Mouse (Mus musculus) heart, adult 2 months (tissue): ENCODE data around the gene Ces2c. TPM values are rescaled to one million over a fixed set of nuclear protein-coding genes. Genes with fewer than 3 reads are reported as not detected.
A peak's percentile ranks its signal among the peaks of the same experiment; 100 is the strongest.

Experiments
- DNase-seq, 2 experiments: peaks; one replicate each; pipeline ENCODE4 v3.0.0; 2021
- H3K27ac ChIP-seq: fragments of 200-600 bp; 2 replicates; pipeline ENCODE4 v1.8.1; 2022
- H3K27me3 ChIP-seq: fragments of 200-500 bp; 2 replicates; pipeline ENCODE4 v1.6.1; 2012; ENCODE audit warnings: mild to moderate bottlenecking, low read length, inconsistent platforms, mixed read lengths; ENCODE audit not compliant: control insufficient read depth, insufficient read depth
- H3K36me3 ChIP-seq: fragments of 200-500 bp; 2 replicates; pipeline ENCODE4 v1.6.1; 2012; ENCODE audit warnings: low read length, inconsistent platforms; ENCODE audit not compliant: control insufficient read depth, insufficient read depth
- H3K4me1 ChIP-seq: fragments of 200-500 bp; 2 replicates; pipeline ENCODE4 v1.6.1; 2011; ENCODE audit warnings: low read length; ENCODE audit not compliant: control insufficient read depth, insufficient read depth
- H3K4me3 ChIP-seq: fragments of 200-600 bp; 2 replicates; pipeline ENCODE4 v1.8.1; 2022
- H3K79me2 ChIP-seq: fragments of 200-500 bp; replicated peaks from 2 replicates; pipeline ENCODE4 v1.6.1; 2012; ENCODE audit warnings: mild to moderate bottlenecking, inconsistent platforms, low read length, moderate library complexity, mixed read lengths; ENCODE audit not compliant: control insufficient read depth, insufficient read depth
- H3K9ac ChIP-seq: fragments of 200-500 bp; 2 replicates; pipeline ENCODE4 v1.6.1; 2012; ENCODE audit warnings: low read depth, mild to moderate bottlenecking, control low read depth, inconsistent platforms, low read length, mixed read lengths
- CTCF ChIP-seq: fragments of 200-600 bp; IDR thresholded peaks from 2 replicates; pipeline ENCODE4 v1.8.1; 2022; ENCODE audit warnings: antibody characterized with exemption, mild to moderate bottlenecking, moderate library complexity
- POLR2A ChIP-seq: fragments of 200-500 bp; IDR thresholded peaks from 2 replicates; pipeline ENCODE4 v1.6.1; 2011; ENCODE audit warnings: mild to moderate bottlenecking, low read depth, low read length, control low read depth; ENCODE audit not compliant: insufficient read depth
- WGBS: fragments of 180-500 bp; shearing (Covaris S2); methylation state at CpG from one replicate; pipeline ENCODE4 v1.1.7; 2018; 5-methylcytosine and 5-hydroxymethylcytosine counted together
- intact Hi-C: fragments of 180-260 bp; cut with DNase I; formaldehyde crosslinking; loops from one replicate; pipeline ENCODE4 v1.15.1; 2025
- polyA plus RNA-seq: library from polyadenylated mRNA; depleted of rRNA; stranded (reverse); fragments of >200 nt; gene quantifications from 2 replicates; pipeline ENCODE4 v1.2.3, GENCODE M21; 2012; rRNA removed
- total RNA-seq, 2 experiments: library from RNA; stranded (reverse); gene quantifications; 2 replicates each; pipeline ENCODE4 v1.2.3; 2021

The Ces2c gene
- total and polyA plus RNA-seq, 3 experiments = not detected

DNA sequence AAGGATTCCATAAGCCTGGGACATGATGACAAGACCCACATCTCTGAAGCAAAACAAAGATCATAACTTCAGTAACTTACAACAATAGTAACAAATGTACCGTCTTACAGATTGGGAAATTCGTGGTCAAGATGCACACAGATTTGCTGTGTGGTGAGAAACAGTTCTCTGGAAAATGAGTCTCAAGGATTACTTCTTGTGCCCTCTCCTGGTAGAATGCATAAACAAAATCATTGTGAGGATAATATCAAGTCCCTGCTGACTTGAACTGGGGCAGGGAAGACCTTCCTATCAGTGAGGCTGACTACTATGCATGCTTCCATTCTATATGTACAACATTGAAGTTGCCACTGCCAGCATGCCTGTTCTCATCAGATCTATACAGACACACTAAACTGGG is 54.9 kb downstream of the Ces2c start:
- no peaks in the 10 kb centered on the region for H3K27me3 ChIP-seq
- 68% methylated on average over 2 of the region's 2 CpGs for WGBS
- no peak overlapping the region for H3K4me3 ChIP-seq
- TF ChIP-seq POLR2A (no peak), CTCF (peak; percentile 30)
- H3K4me1 ChIP-seq = no peaks in the 10 kb centered on the region
- no peak for DNase-seq
- H3K36me3 ChIP-seq = no peaks in the 10 kb centered on the region
- H3K9ac ChIP-seq = no peak overlapping the region
- H3K27ac ChIP-seq = no peak overlapping the region
- no peaks in the 10 kb centered on the region for H3K79me2 ChIP-seq
- intact Hi-C loops = loop anchor here (5.0 kb wide), 1 partner anchor 244 kb away; no protein-coding TSS in a partner anchor

Other genes with a start within 250 kb of the Ces2c start
- 1 to 10 TPM; 3.3 to 4.3 TPM for gene Cdh16, start 222.7 kb upstream of the Ces2c start, total RNA-seq
- gene Cdh16, start 222.7 kb upstream of the Ces2c start, polyA plus RNA-seq = 7.1 and 11.0 TPM in 2 replicates
- gene Rrad, start 215.7 kb upstream of the Ces2c start, total RNA-seq = 100 to 1,000 TPM; 123 to 414 TPM
- gene Rrad, start 215.7 kb upstream of the Ces2c start, polyA plus RNA-seq = 205 and 316 TPM in 2 replicates
- 10 to 100 TPM; 63.9 to 66.9 TPM for gene Ciao2b, start 205.1 kb upstream of the Ces2c start, total RNA-seq
- 51.6 and 58.1 TPM in 2 replicates for gene Ciao2b, start 205.1 kb upstream of the Ces2c start, polyA plus RNA-seq
- gene Ces2a, start 113.1 kb upstream of the Ces2c start, total RNA-seq = not detected
- gene Ces2a, start 113.1 kb upstream of the Ces2c start, polyA plus RNA-seq = 0.18 TPM in 1 of 2 replicates, not detected in the other
- gene Ces2b, start 15.5 kb upstream of the Ces2c start, total RNA-seq = under 1 TPM; 0.16 to 0.32 TPM
- 0.06 and 0.15 TPM in 2 replicates for gene Ces2b, start 15.5 kb upstream of the Ces2c start, polyA plus RNA-seq
- 1 to 10 TPM in 1 of 2 experiments, under 1 TPM in 1; 0.76 to 1.9 TPM for gene Ces2e, start 79.2 kb downstream of the Ces2c start, total RNA-seq
- 2.6 and 4.2 TPM in 2 replicates for gene Ces2e, start 79.2 kb downstream of the Ces2c start, polyA plus RNA-seq
- gene Ces2f, start 100.3 kb downstream of the Ces2c start, total RNA-seq = not detected
- gene Ces2f, start 100.3 kb downstream of the Ces2c start, polyA plus RNA-seq = 0.04 TPM in 1 of 2 replicates, not detected in the other
- gene Ces2g, start 114.7 kb downstream of the Ces2c start, total RNA-seq = 1 to 10 TPM; 2.6 to 3.3 TPM
- 3.4 and 4.5 TPM in 2 replicates for gene Ces2g, start 114.7 kb downstream of the Ces2c start, polyA plus RNA-seq
- not detected for gene Ces2h, start 153.8 kb downstream of the Ces2c start, total RNA-seq
- not detected in 2 replicates for gene Ces2h, start 153.8 kb downstream of the Ces2c start, polyA plus RNA-seq
- gene Ces3a, start 201.5 kb downstream of the Ces2c start, total RNA-seq = not detected
- 0.26 TPM in 1 of 2 replicates, not detected in the other for gene Ces3a, start 201.5 kb downstream of the Ces2c start, polyA plus RNA-seq
- gene Ces3b, start 236.7 kb downstream of the Ces2c start, total RNA-seq = not detected
- gene Ces3b, start 236.7 kb downstream of the Ces2c start, polyA plus RNA-seq = 0.32 TPM in 1 of 2 replicates, not detected in the other